Mouse (Mus musculus): ENCODE measurements around the gene Gde1.

The Gde1 gene

GRCm38 (mm10) chr7:118705101-118705961 is at the start of gene Gde1:
Gene Gde1 (minus strand): TSS chr7:118705778.
- peak; percentile 93 for DNase-seq

- no peak for DNase-seq
Observed at GRCm38 (mm10) chr7:118751625-118752024, 46.0 kb upstream of the Gde1 start.

- DNase-seq, result no peak
Observed at GRCm38 (mm10) chr7:118749706-118750105, 44.1 kb upstream of the Gde1 start.

GRCm38 (mm10) chr7:118747891-118748672 is 42.5 kb upstream of the Gde1 start:
- peak; percentile 35 for DNase-seq

- DNase-seq, result no peak
Observed at GRCm38 (mm10) chr7:118744766-118745165, 39.2 kb upstream of the Gde1 start.

- no peak for DNase-seq
Observed at GRCm38 (mm10) chr7:118742278-118742677, 36.7 kb upstream of the Gde1 start.

GRCm38 (mm10) chr7:118740532-118741338 is 35.2 kb upstream of the Gde1 start:
- peak; percentile 96 for DNase-seq

GRCm38 (mm10) chr7:118739975-118740531 is 34.5 kb upstream of the Gde1 start, which contains the start of gene Vps35l:
Gene Vps35l (plus strand): TSS chr7:118740226.
- DNase-seq, result peak; percentile 86

- DNase-seq, result no peak
Observed at GRCm38 (mm10) chr7:118738730-118739129, 33.2 kb upstream of the Gde1 start.

- no peak for DNase-seq
Observed at GRCm38 (mm10) chr7:118733225-118733624, 27.6 kb upstream of the Gde1 start.

- no peak for DNase-seq
Observed at GRCm38 (mm10) chr7:118731781-118732180, 26.2 kb upstream of the Gde1 start.

- DNase-seq, result no peak
Observed at GRCm38 (mm10) chr7:118728846-118729587, 23.4 kb upstream of the Gde1 start.

GRCm38 (mm10) chr7:118725459-118725858 is 19.9 kb upstream of the Gde1 start:
- DNase-seq, result no peak

GRCm38 (mm10) chr7:118723927-118724326 is 18.3 kb upstream of the Gde1 start:
- no peak for DNase-seq

GRCm38 (mm10) chr7:118718066-118718465 is 12.5 kb upstream of the Gde1 start:
- DNase-seq, result no peak

GRCm38 (mm10) chr7:118714873-118715272 is 9.3 kb upstream of the Gde1 start:
- DNase-seq, result no peak

GRCm38 (mm10) chr7:118712228-118713173 is 6.9 kb upstream of the Gde1 start, which contains the start of gene Ccp110:
Gene Ccp110 (plus strand): TSS chr7:118712552.
- DNase-seq, result peak; percentile 97

- DNase-seq, result no peak
Observed at GRCm38 (mm10) chr7:118710776-118711175, 5.2 kb upstream of the Gde1 start.

- no peak for DNase-seq
Observed at GRCm38 (mm10) chr7:118708002-118708401, 2.4 kb upstream of the Gde1 start.

GRCm38 (mm10) chr7:118707216-118707615 is 1.6 kb upstream of the Gde1 start:
- no peak for DNase-seq

GRCm38 (mm10) chr7:118706488-118706887 is 910 bp upstream of the Gde1 start:
- no peak for DNase-seq

All from layer of hippocampus, adult 9-11 months (tissue).